Mouse (Mus musculus) E14TG2a.4 (cell line): ENCODE data around the gene Pla2g4f.

ENCODE experiments used
- CTCF ChIP-seq: conservative IDR thresholded peaks from 2 replicates; pipeline ENCODE4 v1.5.1; 2014; ENCODE audit warnings: low read length
- NANOG ChIP-seq: IDR thresholded peaks from 2 replicates; pipeline ENCODE4 v1.6.1; 2014; ENCODE audit warnings: borderline replicate concordance, low read length, mixed read lengths
- POU5F1 ChIP-seq: IDR thresholded peaks from 2 replicates; pipeline ENCODE4 v1.6.1; 2014; ENCODE audit warnings: low read length, borderline replicate concordance

- TF ChIP-seq CTCF (no peak), POU5F1 (no peak), NANOG (no peak)
Observed at GRCm38 (mm10) chr2:120352682-120353646, 39.0 kb upstream of the Pla2g4f start, which contains the start of gene Vps39.
